Mouse (Mus musculus) midbrain, embryonic 15.5 days (tissue): ENCODE results near the gene Tifab. TPM values are rescaled to one million over a fixed set of nuclear protein-coding genes. Genes with fewer than 3 reads are reported as not detected.
"Not testable (repeated sequence)": the region's sequence is repeated elsewhere in the genome, so short reads cannot be mapped to it uniquely, and the experiment has no call there.

Experiments
- ATAC-seq: fragments of 200-750 bp; cut with Nextera tagmentation; replicated peaks from 2 replicates; pipeline ENCODE4 v1.8.0; 2017; ENCODE audit warnings: moderate TSS enrichment
- H3K27ac ChIP-seq: fragments of 300-500 bp; sonication (generic); 2 replicates; pipeline ENCODE4 v1.5.1; 2015; ENCODE audit warnings: mild to moderate bottlenecking, inconsistent platforms
- H3K27me3 ChIP-seq: fragments of 300-500 bp; sonication (generic); replicated peaks from 2 replicates; pipeline ENCODE4 v1.6.1; 2015; ENCODE audit warnings: inconsistent platforms
- H3K36me3 ChIP-seq: fragments of 300-500 bp; sonication (generic); replicated peaks from 2 replicates; pipeline ENCODE4 v1.6.1; 2015; ENCODE audit warnings: inconsistent platforms
- H3K4me1 ChIP-seq: fragments of 300-500 bp; sonication (generic); 2 replicates; pipeline ENCODE4 v1.6.1; 2015; ENCODE audit warnings: inconsistent platforms
- H3K4me2 ChIP-seq: fragments of 300-500 bp; sonication (generic); 2 replicates; pipeline ENCODE4 v1.6.1; 2015; ENCODE audit warnings: inconsistent platforms, mild to moderate bottlenecking, moderate library complexity
- H3K4me3 ChIP-seq: fragments of 300-500 bp; sonication (generic); 2 replicates; pipeline ENCODE4 v1.5.1; 2015; ENCODE audit warnings: mild to moderate bottlenecking, inconsistent platforms
- H3K9ac ChIP-seq: fragments of 300-500 bp; sonication (generic); 2 replicates; pipeline ENCODE4 v1.6.1; 2015; ENCODE audit warnings: mild to moderate bottlenecking, inconsistent platforms
- H3K9me3 ChIP-seq: fragments of 300-500 bp; sonication (generic); 2 replicates; pipeline ENCODE4 v1.6.1; 2016; ENCODE audit warnings: inconsistent platforms
- WGBS: fragments of 180-500 bp; shearing (Covaris S2); methylation state at CpG from one replicate; pipeline ENCODE4 v1.1.7; 2015; ENCODE audit warnings: mixed read lengths; 5-methylcytosine and 5-hydroxymethylcytosine counted together
- polyA plus RNA-seq: library from polyadenylated mRNA; unstranded; fragments of >200 nt; fragmentation: Nextera tagmentation; extraction: Ambion mirVana; gene quantifications from 2 replicates; pipeline ENCODE4 v1.2.1, GENCODE M21; 2015

The Tifab gene
- polyA plus RNA-seq, 1 experiment from 2014 or later = 0.96 TPM

DNA sequence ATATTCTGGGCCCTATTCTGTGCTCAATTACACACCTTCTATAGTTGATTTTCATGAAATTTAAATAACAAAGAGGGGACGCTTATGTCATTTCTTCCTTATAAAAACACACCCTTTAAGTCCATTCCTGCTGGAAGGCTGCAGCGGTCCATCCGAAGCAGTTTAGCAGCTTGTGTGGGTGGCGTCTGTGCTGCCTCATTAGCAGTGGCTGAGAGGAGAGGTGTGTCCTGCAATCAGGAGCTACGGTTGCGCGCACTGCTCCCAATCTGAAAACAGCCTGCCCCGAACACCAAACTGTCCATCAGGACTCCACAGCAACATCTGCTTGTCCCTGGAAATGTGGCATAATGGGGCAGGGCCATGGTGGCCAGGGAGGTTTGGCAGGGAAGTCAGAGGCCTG lies 20.8 kb upstream of the Tifab start:
- Histone ChIP-seq H3K9ac (no peak overlapping the region), H3K36me3 (no peaks in the 10 kb centered on the region), H3K27me3 (peaks cover 26% of the 10 kb centered on the region), H3K4me2 (no peak overlapping the region), H3K9me3 (no peaks in the 10 kb centered on the region), H3K4me3 (no peak overlapping the region), H3K4me1 (no peaks in the 10 kb centered on the region), H3K27ac (no peak overlapping the region)
- no peak for ATAC-seq
- WGBS = 31% methylated on average over 8 of the region's 8 CpGs

- ATAC-seq = peak; percentile 78
- Histone ChIP-seq H3K4me3 (no peak overlapping the region), H3K27me3 (peaks cover 24% of the 10 kb centered on the region), H3K27ac (no peak overlapping the region), H3K4me1 (no peaks in the 10 kb centered on the region), H3K4me2 (no peak overlapping the region), H3K9me3 (no peaks in the 10 kb centered on the region), H3K9ac (no peak overlapping the region), H3K36me3 (no peaks in the 10 kb centered on the region)
- WGBS = 12% methylated on average over 15 of the region's 15 CpGs
Measured at GRCm38 (mm10) chr13:56197473-56198266, 19.0 kb upstream of the Tifab start.

DNA sequence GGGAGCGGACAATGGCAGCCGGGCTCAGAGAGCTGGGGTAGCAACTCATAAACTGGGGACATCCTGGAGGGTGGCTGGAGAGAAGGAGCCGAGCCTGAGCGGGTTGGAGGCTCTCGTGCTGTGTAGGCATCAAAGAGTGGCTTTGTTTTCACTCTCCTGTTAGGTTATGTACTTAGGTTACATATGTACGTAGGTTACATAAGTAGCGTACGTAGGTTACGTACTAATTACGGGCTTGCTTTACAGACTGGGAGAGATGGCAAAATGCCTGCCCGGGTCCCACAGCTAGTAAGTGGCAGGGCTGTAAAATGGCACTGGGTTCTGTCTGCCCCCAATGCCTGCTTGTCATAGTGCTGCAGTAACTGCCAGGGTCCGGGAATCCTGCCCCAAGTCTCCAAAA lies 18.3 kb upstream of the Tifab start:
- Histone ChIP-seq H3K9me3 (no peaks in the 10 kb centered on the region), H3K36me3 (no peaks in the 10 kb centered on the region), H3K27me3 (peaks cover 24% of the 10 kb centered on the region), H3K4me3 (no peak overlapping the region), H3K4me1 (no peaks in the 10 kb centered on the region), H3K27ac (no peak overlapping the region), H3K9ac (no peak overlapping the region), H3K4me2 (no peak overlapping the region)
- ATAC-seq = 0 out of 2 replicates have a peak, but pooled peaks have one; percentile 45
- WGBS = 59% methylated on average over 12 of the region's 12 CpGs

GRCm38 (mm10) chr13:56195824-56196223 lies 17.1 kb upstream of the Tifab start:
- not testable (repeated sequence) for H3K4me2 ChIP-seq, H3K4me3 ChIP-seq, H3K9me3 ChIP-seq, H3K36me3 ChIP-seq, H3K4me1 ChIP-seq, H3K9ac ChIP-seq, ATAC-seq, H3K27ac ChIP-seq
- peaks cover 18% of the 10 kb centered on the region for H3K27me3 ChIP-seq
- 84% methylated on average over 11 of the region's 11 CpGs for WGBS

DNA sequence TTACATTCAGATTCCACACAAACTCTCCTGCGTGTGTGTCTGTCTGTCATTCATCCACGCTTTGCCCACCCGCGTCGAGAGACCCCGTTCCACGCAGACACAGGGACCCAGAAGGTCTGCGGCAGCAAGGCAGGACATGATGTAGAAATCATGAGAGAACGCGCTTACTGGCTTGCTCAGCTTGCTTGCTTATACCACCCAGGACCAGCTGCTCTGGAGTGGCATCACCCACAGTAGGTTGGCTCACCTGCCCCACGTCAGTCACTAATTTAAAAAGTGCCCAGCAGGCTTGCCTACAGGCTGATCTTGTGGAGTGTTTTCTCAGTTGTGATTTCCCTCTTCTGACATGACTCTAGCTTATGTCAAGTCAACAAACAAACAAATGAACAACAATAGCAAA lies 15.5 kb upstream of the Tifab start:
- not testable (repeated sequence) for H3K4me1 ChIP-seq, H3K36me3 ChIP-seq, H3K27ac ChIP-seq, H3K9ac ChIP-seq, H3K4me2 ChIP-seq, H3K4me3 ChIP-seq, H3K27me3 ChIP-seq, H3K9me3 ChIP-seq, ATAC-seq
- 94% methylated on average over 11 of the region's 11 CpGs for WGBS

DNA sequence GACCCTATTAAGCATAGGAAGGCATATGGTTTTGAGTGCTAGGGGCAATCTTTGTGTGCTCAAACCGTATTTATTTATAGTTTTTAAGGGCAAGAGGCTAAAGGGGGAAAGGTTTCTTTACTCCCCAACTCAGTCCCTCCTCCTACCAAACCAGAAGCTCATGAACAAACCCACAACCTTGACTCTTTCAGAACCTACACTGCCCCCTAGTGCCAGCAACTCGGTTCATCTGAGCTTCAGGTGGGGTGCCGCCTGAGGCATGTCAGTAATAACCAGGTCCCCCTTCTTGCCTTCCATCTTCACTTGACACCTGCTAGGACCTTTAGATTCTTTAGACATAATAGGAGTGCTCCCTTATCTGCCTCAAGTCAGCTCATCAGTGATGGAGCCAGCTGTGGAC lies 12.5 kb upstream of the Tifab start:
- no peak overlapping the region for H3K9ac ChIP-seq
- H3K4me3 ChIP-seq = no peak overlapping the region
- no peak overlapping the region for H3K4me2 ChIP-seq
- H3K9me3 ChIP-seq = no peaks in the 10 kb centered on the region
- WGBS = 51% methylated on average over 3 of the region's 3 CpGs
- no peaks in the 10 kb centered on the region for H3K27me3 ChIP-seq
- H3K4me1 ChIP-seq = no peaks in the 10 kb centered on the region
- H3K36me3 ChIP-seq = no peaks in the 10 kb centered on the region
- ATAC-seq = no peak
- H3K27ac ChIP-seq = no peak overlapping the region

DNA sequence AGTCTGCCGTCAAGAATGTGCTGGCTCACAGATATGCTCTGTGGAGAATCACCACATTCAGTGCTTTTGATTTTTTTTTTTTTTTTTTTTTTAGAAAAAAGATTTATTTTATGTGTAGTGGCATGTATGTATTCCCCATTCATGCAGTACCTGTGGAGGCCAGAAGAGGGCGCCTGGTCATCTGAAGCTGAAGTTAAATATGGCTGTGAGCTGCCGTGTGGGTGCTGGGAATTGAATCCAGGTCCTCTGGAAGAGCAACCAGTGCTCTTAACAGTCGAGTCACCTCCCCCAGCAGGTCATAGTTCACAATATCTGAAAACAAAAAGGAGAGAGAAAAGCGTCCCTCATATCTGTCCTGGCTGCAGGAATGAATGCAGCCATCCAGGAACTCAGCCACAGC lies 11.0 kb upstream of the Tifab start:
- Histone ChIP-seq H3K36me3 (no peaks in the 10 kb centered on the region), H3K9me3 (no peaks in the 10 kb centered on the region), H3K4me3 (no peak overlapping the region), H3K4me2 (no peak overlapping the region), H3K27me3 (no peaks in the 10 kb centered on the region), H3K27ac (no peak overlapping the region), H3K4me1 (no peaks in the 10 kb centered on the region), H3K9ac (no peak overlapping the region)
- WGBS = 85% methylated on average over 5 of the region's 5 CpGs
- no peak for ATAC-seq

DNA sequence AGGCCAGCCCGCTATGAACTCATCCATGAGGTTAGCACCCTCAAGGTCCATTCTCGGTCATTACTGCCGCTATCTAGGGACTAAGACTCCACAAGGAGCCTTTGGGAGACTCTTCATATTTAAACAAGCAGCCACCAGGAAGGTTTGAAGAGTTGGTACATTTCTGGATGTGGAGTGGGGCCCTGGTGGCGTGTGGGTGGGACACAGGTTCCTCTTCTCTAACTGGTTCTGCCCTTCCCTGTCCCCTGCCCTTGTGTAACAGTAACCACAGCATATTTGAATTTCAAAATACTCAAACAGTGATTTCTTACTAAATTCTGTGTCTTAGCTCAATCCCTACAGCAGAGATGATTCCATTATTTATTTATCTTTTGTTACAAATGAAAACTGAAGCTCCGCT lies 5.0 kb upstream of the Tifab start:
- no peak overlapping the region for H3K4me3 ChIP-seq
- H3K27ac ChIP-seq = no peak overlapping the region
- no peak overlapping the region for H3K4me2 ChIP-seq
- H3K36me3 ChIP-seq = no peaks in the 10 kb centered on the region
- no peak for ATAC-seq
- no peaks in the 10 kb centered on the region for H3K4me1 ChIP-seq
- WGBS = 89% methylated on average over 5 of the region's 5 CpGs
- no peaks in the 10 kb centered on the region for H3K27me3 ChIP-seq
- H3K9ac ChIP-seq = no peak overlapping the region
- no peaks in the 10 kb centered on the region for H3K9me3 ChIP-seq

GRCm38 (mm10) chr13:56181424-56181823 lies 2.7 kb upstream of the Tifab start:
- 71% methylated on average over 8 of the region's 8 CpGs for WGBS
- H3K9me3 ChIP-seq = no peaks in the 10 kb centered on the region
- no peak overlapping the region for H3K9ac ChIP-seq
- no peaks in the 10 kb centered on the region for H3K4me1 ChIP-seq
- no peaks in the 10 kb centered on the region for H3K36me3 ChIP-seq
- H3K27me3 ChIP-seq = no peaks in the 10 kb centered on the region
- no peak overlapping the region for H3K27ac ChIP-seq
- ATAC-seq = no peak
- no peak overlapping the region for H3K4me2 ChIP-seq
- H3K4me3 ChIP-seq = no peak overlapping the region

- Histone ChIP-seq H3K9ac (no peak overlapping the region), H3K27me3 (no peaks in the 10 kb centered on the region), H3K36me3 (no peaks in the 10 kb centered on the region), H3K4me1 (no peaks in the 10 kb centered on the region), H3K9me3 (no peaks in the 10 kb centered on the region), H3K27ac (no peak overlapping the region), H3K4me2 (no peak overlapping the region), H3K4me3 (no peak overlapping the region)
- WGBS = 95% methylated on average over 9 of the region's 9 CpGs
- ATAC-seq = no peak
Measured at GRCm38 (mm10) chr13:56176310-56176709, 2.4 kb downstream of the Tifab start.

- Histone ChIP-seq H3K4me2 (no peak overlapping the region), H3K27ac (no peak overlapping the region), H3K4me3 (no peak overlapping the region), H3K9me3 (no peaks in the 10 kb centered on the region), H3K4me1 (no peaks in the 10 kb centered on the region), H3K36me3 (no peaks in the 10 kb centered on the region), H3K9ac (no peak overlapping the region), H3K27me3 (no peaks in the 10 kb centered on the region)
- ATAC-seq = no peak
- 69% methylated on average over 4 of the region's 4 CpGs for WGBS
Measured at GRCm38 (mm10) chr13:56175848-56176247, 2.8 kb downstream of the Tifab start.

GRCm38 (mm10) chr13:56172901-56173545 lies 5.7 kb downstream of the Tifab start:
- no peaks in the 10 kb centered on the region for H3K36me3 ChIP-seq
- no peak overlapping the region for H3K27ac ChIP-seq
- H3K4me1 ChIP-seq = peaks cover 4% of the 10 kb centered on the region; the same call in 1 of the 2 replicates
- no peaks in the 10 kb centered on the region for H3K27me3 ChIP-seq
- H3K9me3 ChIP-seq = no peaks in the 10 kb centered on the region
- H3K4me3 ChIP-seq = no peak overlapping the region
- no peak overlapping the region for H3K4me2 ChIP-seq
- no peak overlapping the region for H3K9ac ChIP-seq
- no peak for ATAC-seq
- WGBS = 74% methylated on average over 7 of the region's 7 CpGs

DNA sequence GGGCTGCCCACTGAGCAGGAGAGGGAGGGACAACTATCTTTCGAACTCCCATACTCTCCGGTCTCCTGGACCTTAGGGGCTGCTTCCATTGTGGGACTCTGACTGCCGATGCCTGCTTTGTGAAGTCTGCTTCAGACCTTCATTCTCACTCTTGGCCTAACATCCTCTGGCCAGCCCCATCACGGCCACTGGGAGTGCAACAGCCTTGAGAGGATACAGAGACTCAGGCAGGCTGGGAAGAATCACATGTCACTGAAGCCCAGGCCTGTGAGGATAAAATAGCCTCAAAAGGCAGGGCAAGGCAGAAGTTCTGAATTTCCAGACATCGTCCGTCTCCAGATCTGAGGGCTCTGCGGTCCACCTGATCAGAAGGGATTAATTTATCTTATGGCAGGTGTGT lies 6.6 kb downstream of the Tifab start:
- no peaks in the 10 kb centered on the region for H3K9me3 ChIP-seq
- H3K4me2 ChIP-seq = no peak overlapping the region
- WGBS = 84% methylated on average over 7 of the region's 7 CpGs
- no peak overlapping the region for H3K27ac ChIP-seq
- no peak overlapping the region for H3K4me3 ChIP-seq
- H3K4me1 ChIP-seq = peaks cover 8% of the 10 kb centered on the region
- no peak overlapping the region for H3K9ac ChIP-seq
- no peaks in the 10 kb centered on the region for H3K36me3 ChIP-seq
- no peak for ATAC-seq
- no peaks in the 10 kb centered on the region for H3K27me3 ChIP-seq
